Mouse (Mus musculus): Measurements from ENCODE around the gene Gm20403. TPM values are rescaled to one million over a fixed set of nuclear protein-coding genes. Genes with fewer than 3 reads are reported as not detected.
"Not testable (repeated sequence)": the region's sequence is repeated elsewhere in the genome, so short reads cannot be mapped to it uniquely, and the experiment has no call there.

Gene Gm20403
- total RNA-seq, 2 experiments from 2014 or later, result not detected

DNA sequence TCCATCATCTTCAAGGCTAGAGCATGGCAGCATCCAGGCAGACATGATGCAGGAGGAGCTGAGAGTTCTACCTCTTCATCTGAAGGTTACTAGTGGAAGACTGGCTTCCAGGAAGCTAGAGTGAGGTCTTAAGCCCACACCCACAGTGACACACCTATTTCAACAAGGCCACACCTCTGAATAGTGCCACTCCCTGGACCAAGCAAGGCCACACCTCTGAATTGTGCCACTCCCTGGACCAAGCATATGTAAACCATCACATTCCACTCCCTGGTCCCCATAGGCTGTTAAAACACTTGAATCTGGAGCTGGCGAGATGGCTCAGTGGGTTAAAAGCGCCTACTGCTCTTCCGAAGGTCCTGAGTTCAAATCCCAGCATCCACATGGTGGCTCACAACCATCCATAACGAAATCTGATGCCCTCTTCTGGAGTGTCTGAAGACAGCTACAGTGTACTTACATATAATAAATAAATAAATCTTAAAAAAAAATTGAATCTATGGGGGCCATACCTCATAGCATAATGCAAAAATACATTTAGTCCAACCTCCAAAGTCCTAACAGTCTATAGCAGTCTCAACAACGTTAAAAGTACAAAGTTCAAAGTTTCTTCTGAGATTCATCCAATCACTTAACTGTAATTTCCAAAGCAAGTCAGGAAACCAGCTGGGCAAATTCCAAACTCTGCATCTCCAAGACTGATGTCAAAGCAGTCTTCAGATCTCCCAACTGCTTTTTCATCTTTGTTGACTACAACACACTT lies 48.6 kb downstream of the Gm20403 start:
- not testable (repeated sequence) for ATAC-seq (replicated peaks; ENCODE audit: low FRiP score, low TSS enrichment, poor library complexity, severe bottlenecking)

Other genes starting within 250 kb of the Gm20403 start
- 30.9 and 34.0 TPM in 2 replicates for gene Snx6, start 190.8 kb downstream of the Gm20403 start, total RNA-seq (2014; fragmentation: Nextera tagmentation)
- gene Snx6, start 190.8 kb downstream of the Gm20403 start, total RNA-seq (2017), result 56.9 and 74.7 TPM in 2 replicates
- gene Cfl2, start 123.7 kb downstream of the Gm20403 start, total RNA-seq (2014; fragmentation: Nextera tagmentation), result 29.8 and 41.6 TPM in 2 replicates
- 22.7 and 31.5 TPM in 2 replicates for gene Cfl2, start 123.7 kb downstream of the Gm20403 start, total RNA-seq (2017)
- 105 and 128 TPM in 2 replicates for gene Baz1a, start 27.8 kb upstream of the Gm20403 start, total RNA-seq (2014; fragmentation: Nextera tagmentation)
- 98.9 and 112 TPM in 2 replicates for gene Baz1a, start 27.8 kb upstream of the Gm20403 start, total RNA-seq (2017)
- 32.7 and 33.2 TPM in 2 replicates for gene 2700097O09Rik, start 93.6 kb upstream of the Gm20403 start, total RNA-seq (2014; fragmentation: Nextera tagmentation)
- 19.6 and 20.7 TPM in 2 replicates for gene 2700097O09Rik, start 93.6 kb upstream of the Gm20403 start, total RNA-seq (2017)
- gene Srp54a, start 93.7 kb upstream of the Gm20403 start, total RNA-seq (2014; fragmentation: Nextera tagmentation), result 72.6 and 88.9 TPM in 2 replicates
- 194 and 251 TPM in 2 replicates for gene Srp54a, start 93.7 kb upstream of the Gm20403 start, total RNA-seq (2017)
- 5.8 TPM in 1 of 2 replicates, not detected in the other for gene Fam177a, start 137.9 kb upstream of the Gm20403 start, total RNA-seq (2014; fragmentation: Nextera tagmentation)
- gene Fam177a, start 137.9 kb upstream of the Gm20403 start, total RNA-seq (2017), result 13.9 and 19.9 TPM in 2 replicates
- 18.3 and 26.0 TPM in 2 replicates for gene Srp54b, start 168.6 kb upstream of the Gm20403 start, total RNA-seq (2014; fragmentation: Nextera tagmentation)
- gene Srp54b, start 168.6 kb upstream of the Gm20403 start, total RNA-seq (2017), result 51.0 and 107 TPM in 2 replicates
- gene 1700047I17Rik2, start 213.1 kb upstream of the Gm20403 start, total RNA-seq (2014; fragmentation: Nextera tagmentation), result 9.7 and 11.2 TPM in 2 replicates
- gene 1700047I17Rik2, start 213.1 kb upstream of the Gm20403 start, total RNA-seq (2017), result 4.9 TPM in 1 of 2 replicates, not detected in the other
- gene Srp54c, start 243.6 kb upstream of the Gm20403 start, total RNA-seq (2014; fragmentation: Nextera tagmentation), result 19.0 and 33.7 TPM in 2 replicates
- gene Srp54c, start 243.6 kb upstream of the Gm20403 start, total RNA-seq (2017), result 109 and 117 TPM in 2 replicates